Mouse (Mus musculus): Measurements from ENCODE around the gene Pik3r2.

The Pik3r2 gene

GRCm38 (mm10) chr8:70772075-70772474 is 4.4 kb downstream of the Pik3r2 start:
- ChIA-PET POLR2A (interaction anchor here in 3 of 4 experiments (0.6 to 12.9 kb wide), 13 partner anchors 9 to 262 kb away, joined by 3 to 163 read pairs (median 8); partner anchors contain the start of genes Arrdc2 (in 2 of the 3), Mpv17l2 (in 2 of the 3), Jund (in 1 of the 3) and Lsm4 (in 1 of the 3)), CTCF (interaction anchor here (0.5 to 2.9 kb wide), 6 partner anchors 8 to 151 kb away, joined by 3 to 10 read pairs (median 4); no protein-coding TSS in a partner anchor)

- CTCF ChIA-PET, result interaction anchor here in 1 of 4 experiments (0.9 to 1.3 kb wide), 4 partner anchors 8 to 73 kb away, joined by 3 to 4 read pairs (median 3); partner anchors contain the start of gene Gm3336
- POLR2A ChIA-PET, result interaction anchor here in 3 of 4 experiments (1.0 to 12.9 kb wide), 14 partner anchors 9 to 73 kb away, joined by 3 to 163 read pairs (median 7); partner anchors contain the start of genes Arrdc2 (in 3 of the 3), Jund (in 2 of the 3), Gm3336 (in 1 of the 3) and Mpv17l2 (in 1 of the 3)
These were observed 5.3 kb downstream of the Pik3r2 start for GRCm38 (mm10) chr8:70771217-70771616.

- ChIA-PET CTCF (interaction anchor here in 2 of 4 experiments (0.6 to 3.9 kb wide), 10 partner anchors 13 to 1476 kb away, joined by 3 to 27 read pairs (median 4); partner anchors contain the start of genes Gm3336 (in 1 of the 2) and Rab3a (in 1 of the 2)), POLR2A (interaction anchor here in 3 of 4 experiments (0.6 to 12.9 kb wide), 23 partner anchors 6 to 512 kb away, joined by 3 to 163 read pairs (median 6); partner anchors contain the start of genes Arrdc2 (in 3 of the 3), Jund (in 2 of the 3), Gm3336 (in 1 of the 3) and Mpv17l2 (in 1 of the 3))
These were observed 5.8 kb downstream of the Pik3r2 start for GRCm38 (mm10) chr8:70770748-70771147.

GRCm38 (mm10) chr8:70769858-70770257 is 6.7 kb downstream of the Pik3r2 start:
- CTCF ChIA-PET, result interaction anchor here (0.5 to 3.9 kb wide), 45 partner anchors 9 to 421 kb away, joined by 3 to 27 read pairs (median 4); partner anchors contain the start of genes Arrdc2 (in 3 of the 4), Gm3336 (in 3 of the 4), Mpv17l2 (in 2 of the 4) and Lsm4 (in 1 of the 4)
- POLR2A ChIA-PET, result interaction anchor here in 3 of 4 experiments (0.5 to 12.9 kb wide), 33 partner anchors 7 to 511 kb away, joined by 3 to 163 read pairs (median 6); partner anchors contain the start of genes Arrdc2 (in 3 of the 3), Jund (in 3 of the 3), Mpv17l2 (in 2 of the 3) and Pik3r2 (in 2 of the 3)

- ChIA-PET POLR2A (interaction anchor here in 3 of 4 experiments (0.5 to 12.9 kb wide), 62 partner anchors 8 to 708 kb away, joined by 3 to 163 read pairs (median 4); partner anchors contain the start of genes Arrdc2 (in 3 of the 3), Jund (in 3 of the 3), Pik3r2 (in 3 of the 3) and Gm3336 (in 2 of the 3)), CTCF (interaction anchor here (0.5 to 3.9 kb wide), 57 partner anchors 8 to 566 kb away, joined by 3 to 27 read pairs (median 3); partner anchors contain the start of genes Gm3336 (in 3 of the 4), Arrdc2 (in 2 of the 4), Mpv17l2 (in 2 of the 4) and Lsm4 (in 1 of the 4))
These were observed 7.2 kb downstream of the Pik3r2 start for GRCm38 (mm10) chr8:70769359-70769758.

- ChIA-PET CTCF (interaction anchor here (0.6 to 3.9 kb wide), 46 partner anchors 8 to 566 kb away, joined by 3 to 27 read pairs (median 4); partner anchors contain the start of genes Arrdc2 (in 3 of the 4), Gm3336 (in 3 of the 4), Mpv17l2 (in 2 of the 4) and Rab3a (in 1 of the 4)), POLR2A (interaction anchor here in 3 of 4 experiments (0.5 to 12.9 kb wide), 64 partner anchors 8 to 709 kb away, joined by 3 to 163 read pairs (median 4); partner anchors contain the start of genes Gm3336 (in 3 of the 3), Pik3r2 (in 3 of the 3), Arrdc2 (in 2 of the 3) and Jund (in 2 of the 3))
These were observed 7.6 kb downstream of the Pik3r2 start for GRCm38 (mm10) chr8:70768956-70769355.

- ChIA-PET POLR2A (interaction anchor here (0.6 to 12.9 kb wide), 65 partner anchors 7 to 709 kb away, joined by 3 to 201 read pairs (median 4); partner anchors contain the start of genes Arrdc2 (in 4 of the 4), Gm3336 (in 3 of the 4), Pik3r2 (in 3 of the 4) and Jund (in 2 of the 4)), CTCF (interaction anchor here (0.6 to 3.9 kb wide), 39 partner anchors 7 to 265 kb away, joined by 3 to 27 read pairs (median 4); partner anchors contain the start of genes Arrdc2 (in 3 of the 4), Gm3336 (in 2 of the 4), Mpv17l2 (in 2 of the 4) and Rab3a (in 1 of the 4))
These were observed 8.2 kb downstream of the Pik3r2 start for GRCm38 (mm10) chr8:70768231-70768776.

- ChIA-PET POLR2A (interaction anchor here (0.6 to 12.4 kb wide), 69 partner anchors 9 to 740 kb away, joined by 3 to 201 read pairs (median 5); partner anchors contain the start of genes Arrdc2 (in 4 of the 4), Rab3a (in 3 of the 4), Jund (in 2 of the 4) and Mast3 (in 2 of the 4)), CTCF (interaction anchor here in 3 of 4 experiments (0.6 to 3.9 kb wide), 17 partner anchors 9 to 240 kb away, joined by 3 to 27 read pairs (median 4); partner anchors contain the start of genes Arrdc2 (in 2 of the 3), Gm3336 (in 2 of the 3), Fkbp8 (in 1 of the 3) and Kxd1 (in 1 of the 3))
These were observed 9.0 kb downstream of the Pik3r2 start for GRCm38 (mm10) chr8:70767503-70767902.

- ChIA-PET CTCF (interaction anchor here (0.6 to 3.9 kb wide), 20 partner anchors 9 to 239 kb away, joined by 3 to 27 read pairs (median 4); partner anchors contain the start of genes Arrdc2 (in 2 of the 4), Gm3336 (in 2 of the 4), Fkbp8 (in 1 of the 4) and Kxd1 (in 1 of the 4)), POLR2A (interaction anchor here in 3 of 4 experiments (0.6 to 12.4 kb wide), 84 partner anchors 8 to 899 kb away, joined by 3 to 201 read pairs (median 5); partner anchors contain the start of genes Arrdc2 (in 3 of the 3), Jund (in 3 of the 3), Pik3r2 (in 3 of the 3) and Rab3a (in 3 of the 3))
These were observed 9.7 kb downstream of the Pik3r2 start for GRCm38 (mm10) chr8:70766571-70767440.

GRCm38 (mm10) chr8:70765838-70766570 is 10.5 kb downstream of the Pik3r2 start:
- ChIA-PET POLR2A (interaction anchor here in 3 of 4 experiments (0.6 to 12.4 kb wide), 70 partner anchors 8 to 900 kb away, joined by 3 to 201 read pairs (median 6); partner anchors contain the start of genes Arrdc2 (in 3 of the 3), Jund (in 3 of the 3), Pik3r2 (in 3 of the 3) and Rab3a (in 3 of the 3)), CTCF (interaction anchor here in 3 of 4 experiments (0.5 to 2.2 kb wide), 14 partner anchors 9 to 282 kb away, joined by 3 to 9 read pairs (median 4); partner anchors contain the start of genes Arrdc2 (in 2 of the 3) and Gm3336 (in 1 of the 3))

- POLR2A ChIA-PET, result interaction anchor here in 3 of 4 experiments (0.6 to 12.4 kb wide), 35 partner anchors 9 to 900 kb away, joined by 3 to 201 read pairs (median 9); partner anchors contain the start of genes Arrdc2 (in 2 of the 3), Jund (in 2 of the 3), Pik3r2 (in 2 of the 3) and Rab3a (in 2 of the 3)
- CTCF ChIA-PET, result interaction anchor here in 3 of 4 experiments (0.5 to 2.9 kb wide), 9 partner anchors 13 to 281 kb away, joined by 3 to 21 read pairs (median 3); partner anchors contain the start of genes Arrdc2 (in 1 of the 3) and Gm3336 (in 1 of the 3)
These were observed 11.2 kb downstream of the Pik3r2 start for GRCm38 (mm10) chr8:70765329-70765728.

GRCm38 (mm10) chr8:70764676-70765075 is 11.8 kb downstream of the Pik3r2 start:
- ChIA-PET POLR2A (interaction anchor here in 3 of 4 experiments (0.6 to 12.4 kb wide), 27 partner anchors 9 to 413 kb away, joined by 3 to 201 read pairs (median 7); partner anchors contain the start of genes Arrdc2 (in 2 of the 3), Jund (in 2 of the 3), Pik3r2 (in 2 of the 3) and Rab3a (in 2 of the 3)), CTCF (interaction anchor here in 3 of 4 experiments (0.5 to 2.9 kb wide), 15 partner anchors 13 to 155 kb away, joined by 3 to 22 read pairs (median 6); partner anchors contain the start of genes Arrdc2 (in 2 of the 3), Gm3336 (in 1 of the 3) and Lrrc25 (in 1 of the 3))

GRCm38 (mm10) chr8:70764026-70764425 is 12.5 kb downstream of the Pik3r2 start:
- POLR2A ChIA-PET, result interaction anchor here in 3 of 4 experiments (0.6 to 12.4 kb wide), 39 partner anchors 9 to 148 kb away, joined by 3 to 201 read pairs (median 7); partner anchors contain the start of genes Arrdc2 (in 3 of the 3), Jund (in 2 of the 3), Pik3r2 (in 2 of the 3) and Rab3a (in 2 of the 3)

GRCm38 (mm10) chr8:70763354-70763753 is 13.2 kb downstream of the Pik3r2 start:
- ChIA-PET CTCF (interaction anchor here (0.5 to 2.9 kb wide), 56 partner anchors 8 to 622 kb away, joined by 3 to 27 read pairs (median 4); partner anchors contain the start of genes Gm3336 (in 4 of the 4), Arrdc2 (in 3 of the 4), Lrrc25 (in 1 of the 4) and Rab3a (in 1 of the 4)), POLR2A (interaction anchor here in 3 of 4 experiments (0.5 to 12.4 kb wide), 44 partner anchors 9 to 253 kb away, joined by 3 to 201 read pairs (median 6); partner anchors contain the start of genes Arrdc2 (in 3 of the 3), Jund (in 2 of the 3), Pik3r2 (in 2 of the 3) and Rab3a (in 2 of the 3))

More at GRCm38 (mm10) chr8:70764026-70764425, 12.5 kb downstream of the Pik3r2 start:
- CTCF ChIA-PET, result interaction anchor here (0.6 to 2.9 kb wide), 42 partner anchors 9 to 621 kb away, joined by 3 to 27 read pairs (median 4); partner anchors contain the start of genes Arrdc2 (in 3 of the 4), Gm3336 (in 3 of the 4), Lrrc25 (in 1 of the 4) and Rab3a (in 1 of the 4)
